Mouse (Mus musculus) midbrain, embryonic 11.5 days (tissue): ENCODE data around the gene Gm11060. TPM values are rescaled to one million over a fixed set of nuclear protein-coding genes. Genes with fewer than 3 reads are reported as not detected.

Experiments used
- ATAC-seq: fragments of 200-750 bp; cut with Nextera tagmentation; 2 replicates; pipeline ENCODE4 v1.8.0; 2017; ENCODE audit warnings: moderate TSS enrichment, moderate library complexity; ENCODE audit not compliant: low FRiP score
- DNase-seq: peaks from one replicate; pipeline ENCODE4 v3.0.0; 2015; ENCODE audit warnings: low spot score; ENCODE audit errors: missing footprints
- H3K27ac ChIP-seq: fragments of 300-500 bp; sonication (generic); 2 replicates; pipeline ENCODE4 v1.5.1; 2014; ENCODE audit warnings: low read depth, low read length
- H3K27me3 ChIP-seq: fragments of 300-500 bp; sonication (generic); 2 replicates; pipeline ENCODE4 v1.6.1; 2014; ENCODE audit warnings: mild to moderate bottlenecking, low read length, moderate library complexity, mixed read lengths; ENCODE audit not compliant: control insufficient read depth, insufficient read depth
- H3K36me3 ChIP-seq: fragments of 300-500 bp; sonication (generic); 2 replicates; pipeline ENCODE4 v1.6.1; 2014; ENCODE audit warnings: mild to moderate bottlenecking, low read length, moderate library complexity, mixed read lengths; ENCODE audit not compliant: control insufficient read depth, insufficient read depth
- H3K4me1 ChIP-seq: fragments of 300-500 bp; sonication (generic); 2 replicates; pipeline ENCODE4 v1.6.1; 2014; ENCODE audit warnings: low read length; ENCODE audit not compliant: control insufficient read depth, insufficient read depth
- H3K4me2 ChIP-seq: fragments of 300-500 bp; sonication (generic); 2 replicates; pipeline ENCODE4 v1.6.1; 2014; ENCODE audit warnings: mild to moderate bottlenecking, moderate library complexity
- H3K4me3 ChIP-seq: fragments of 300-500 bp; sonication (generic); 2 replicates; pipeline ENCODE4 v1.5.1; 2014; ENCODE audit warnings: low read depth, low read length
- H3K9ac ChIP-seq: fragments of 300-500 bp; sonication (generic); 2 replicates; pipeline ENCODE4 v1.6.1; 2014; ENCODE audit warnings: low read length
- H3K9me3 ChIP-seq: fragments of 300-500 bp; sonication (generic); 2 replicates; pipeline ENCODE4 v1.6.1; 2016; ENCODE audit warnings: low read length; ENCODE audit not compliant: control insufficient read depth
- WGBS: fragments of 180-500 bp; shearing (Covaris S2); extraction: QIAGEN DNeasy Blood & Tissue Kit; methylation state at CpG from one replicate; pipeline ENCODE4 v1.1.7; 2014; 5-methylcytosine and 5-hydroxymethylcytosine counted together
- polyA plus RNA-seq: library from polyadenylated mRNA; unstranded; fragments of >200 nt; fragmentation: Nextera tagmentation; extraction: Ambion mirVana; gene quantifications from 2 replicates; pipeline ENCODE4 v1.2.1, GENCODE M21; 2014

Gene Gm11060
- polyA plus RNA-seq, 1 experiment from 2014 or later, result not detected

GRCm38 (mm10) chr2:105131061-105131810, 39.4 kb downstream of the Gm11060 start:
- Histone ChIP-seq H3K4me3 (no peak overlapping the region), H3K27me3 (peaks cover 100% of the 10 kb centered on the region), H3K4me2 (no peak overlapping the region)

GRCm38 (mm10) chr2:105131811-105132100, 39.9 kb downstream of the Gm11060 start:
- H3K9me3 ChIP-seq, result no peaks in the 10 kb centered on the region
- no peak overlapping the region for H3K4me3 ChIP-seq
- WGBS, result 2% methylated on average over 2 of the region's 2 CpGs
- ATAC-seq (no peak), DNase-seq (peak; percentile 94)
- peaks cover 4% of the 10 kb centered on the region; the same call in 1 of the 2 replicates for H3K4me1 ChIP-seq
- H3K4me2 ChIP-seq, result no peak overlapping the region
- peaks cover 100% of the 10 kb centered on the region for H3K27me3 ChIP-seq
- no peak overlapping the region for H3K27ac ChIP-seq
- H3K36me3 ChIP-seq, result no peaks in the 10 kb centered on the region
- H3K9ac ChIP-seq, result no peak overlapping the region

More at GRCm38 (mm10) chr2:105131061-105131810, 39.4 kb downstream of the Gm11060 start:
- ATAC-seq (no peak), DNase-seq (peak; percentile 95)
- no peaks in the 10 kb centered on the region for H3K9me3 ChIP-seq
- H3K4me1 ChIP-seq, result peaks cover 10% of the 10 kb centered on the region; the same call in 1 of the 2 replicates
- 4% methylated on average over 12 of the region's 12 CpGs for WGBS
- no peak overlapping the region for H3K27ac ChIP-seq
- no peak overlapping the region for H3K9ac ChIP-seq
- no peaks in the 10 kb centered on the region for H3K36me3 ChIP-seq

GRCm38 (mm10) chr2:105132300-105132699, 40.5 kb downstream of the Gm11060 start:
- H3K27ac ChIP-seq, result no peak overlapping the region
- H3K9me3 ChIP-seq, result no peaks in the 10 kb centered on the region
- peaks cover 99% of the 10 kb centered on the region for H3K27me3 ChIP-seq
- ATAC-seq, result no peak
- no peak overlapping the region for H3K9ac ChIP-seq
- no peak overlapping the region for H3K4me2 ChIP-seq
- H3K36me3 ChIP-seq, result no peaks in the 10 kb centered on the region
- DNase-seq, result peak; percentile 92
- WGBS, result under 1% methylated on average over 17 of the region's 17 CpGs
- no peaks in the 10 kb centered on the region for H3K4me1 ChIP-seq
- H3K4me3 ChIP-seq, result no peak overlapping the region

GRCm38 (mm10) chr2:105132933-105133795, 41.3 kb downstream of the Gm11060 start:
- under 1% methylated on average over 43 of the region's 43 CpGs for WGBS
- Histone ChIP-seq H3K4me1 (no peaks in the 10 kb centered on the region), H3K27me3 (peaks cover 97% of the 10 kb centered on the region), H3K4me2 (no peak overlapping the region), H3K36me3 (no peaks in the 10 kb centered on the region), H3K27ac (no peak overlapping the region), H3K9me3 (no peaks in the 10 kb centered on the region), H3K9ac (no peak overlapping the region), H3K4me3 (no peak overlapping the region)
- DNase-seq, result peak; percentile 94
- no peak for ATAC-seq

GRCm38 (mm10) chr2:105134296-105134695, 42.5 kb downstream of the Gm11060 start:
- Histone ChIP-seq H3K36me3 (no peaks in the 10 kb centered on the region), H3K4me2 (no peak overlapping the region), H3K27me3 (peaks cover 91% of the 10 kb centered on the region), H3K4me3 (no peak overlapping the region), H3K4me1 (no peaks in the 10 kb centered on the region), H3K27ac (no peak overlapping the region), H3K9me3 (no peaks in the 10 kb centered on the region), H3K9ac (no peak overlapping the region)
- WGBS, result under 1% methylated on average over 19 of the region's 19 CpGs
- DNase-seq (peak; percentile 90), ATAC-seq (peak; percentile 31; the same call in 1 of the 2 replicates)

- no peak for ATAC-seq
Measured at GRCm38 (mm10) chr2:105139471-105139870, 47.7 kb downstream of the Gm11060 start.

GRCm38 (mm10) chr2:105141371-105141770, 49.6 kb downstream of the Gm11060 start:
- 56% methylated on average over 7 of the region's 7 CpGs for WGBS
- Histone ChIP-seq H3K27me3 (peaks cover 28% of the 10 kb centered on the region), H3K9me3 (no peaks in the 10 kb centered on the region), H3K9ac (no peak overlapping the region), H3K4me2 (no peak overlapping the region), H3K27ac (no peak overlapping the region), H3K36me3 (no peaks in the 10 kb centered on the region), H3K4me1 (no peaks in the 10 kb centered on the region), H3K4me3 (no peak overlapping the region)
- peak; percentile 77 for DNase-seq
- no peak for ATAC-seq

More at GRCm38 (mm10) chr2:105139471-105139870, 47.7 kb downstream of the Gm11060 start:
- Histone ChIP-seq H3K27me3 (peaks cover 47% of the 10 kb centered on the region), H3K4me2 (no peak overlapping the region), H3K27ac (no peak overlapping the region), H3K4me3 (no peak overlapping the region), H3K36me3 (no peaks in the 10 kb centered on the region), H3K9me3 (no peaks in the 10 kb centered on the region), H3K9ac (no peak overlapping the region), H3K4me1 (no peaks in the 10 kb centered on the region)
- DNase-seq, result peak; percentile 41
- 85% methylated on average over 7 of the region's 7 CpGs for WGBS
